Mouse (Mus musculus) C2C12 (cell line): ENCODE results near the gene Cryba4. TPM values are rescaled to one million over a fixed set of nuclear protein-coding genes. Genes with fewer than 3 reads are reported as not detected.

Source experiments
- H3K27me3 ChIP-seq: one replicate; pipeline ENCODE4 v1.6.1; 2011; ENCODE audit not compliant: control insufficient read depth, insufficient read depth, insufficient read length
- H3K36me3 ChIP-seq: one replicate; pipeline ENCODE4 v1.6.1; 2011; ENCODE audit not compliant: control insufficient read depth, insufficient read depth
- H3K4me3 ChIP-seq: one replicate; pipeline ENCODE4 v1.5.1; 2011; ENCODE audit warnings: mild to moderate bottlenecking, control low read depth; ENCODE audit not compliant: poor library complexity, insufficient read depth, severe bottlenecking
- H3K79me2 ChIP-seq: one replicate; pipeline ENCODE4 v1.6.1; 2011; ENCODE audit not compliant: control insufficient read depth, insufficient read depth
- H3K79me3 ChIP-seq: one replicate; pipeline ENCODE4 v1.6.1; 2011; ENCODE audit warnings: low read depth, control low read depth
- H3ac ChIP-seq: one replicate; pipeline ENCODE3; 2011; ENCODE audit warnings: low read depth; ENCODE audit not compliant: control insufficient read depth, insufficient read length
- CEBPB ChIP-seq: IDR thresholded peaks from one replicate; pipeline ENCODE4 v1.6.1; 2011; ENCODE audit warnings: low read depth, mild to moderate bottlenecking, control low read depth, moderate library complexity
- CTCF ChIP-seq: IDR thresholded peaks from one replicate; pipeline ENCODE4 v1.5.1; 2011; ENCODE audit not compliant: control insufficient read depth, insufficient read depth, insufficient read length
- FOSL1 ChIP-seq: IDR thresholded peaks from one replicate; pipeline ENCODE4 v1.8.0; 2011; ENCODE audit warnings: mild to moderate bottlenecking, low read length; ENCODE audit not compliant: poor library complexity, insufficient read depth, severe bottlenecking
- MAX ChIP-seq: IDR thresholded peaks from one replicate; pipeline ENCODE4 v1.6.1; 2011; ENCODE audit warnings: mild to moderate bottlenecking, control low read depth
- MYOD1 ChIP-seq: IDR thresholded peaks from one replicate; pipeline ENCODE4 v1.6.1; 2011; ENCODE audit warnings: low read depth; ENCODE audit not compliant: control insufficient read depth, insufficient read length
- MYOG ChIP-seq: IDR thresholded peaks from one replicate; pipeline ENCODE4 v1.6.1; 2011; ENCODE audit not compliant: control insufficient read depth, insufficient read length; ENCODE audit errors: extremely low read depth
- USF1 ChIP-seq: IDR thresholded peaks from one replicate; pipeline ENCODE4 v1.6.1; 2011; ENCODE audit warnings: low read depth, mild to moderate bottlenecking, control low read depth, moderate library complexity
- polyA plus RNA-seq: library from polyadenylated mRNA; unstranded; fragments of >200 nt; fragmentation: generic; extraction: Trizol; gene quantifications from one replicate; pipeline ENCODE4 v1.2.1, GENCODE M21; 2012; ENCODE audit warnings: missing spikeins

Cryba4 gene
- polyA plus RNA-seq, 1 experiment, result 1.9 TPM

GRCm38 (mm10) chr5:112236631-112237030 is 15.7 kb downstream of the Cryba4 start:
- Histone ChIP-seq H3K79me2 (no peaks in the 10 kb centered on the region), H3K27me3 (no peaks in the 10 kb centered on the region), H3K4me3 (no peak overlapping the region), H3K79me3 (no peaks in the 10 kb centered on the region), H3K36me3 (no peaks in the 10 kb centered on the region), H3ac (no peak overlapping the region)
- no peak for TF ChIP-seq FOSL1
- no peak for TF ChIP-seq MAX
- no peak for TF ChIP-seq USF1
- no peak for TF ChIP-seq MYOG
- no peak for TF ChIP-seq CEBPB

GRCm38 (mm10) chr5:112235806-112236205 is 16.5 kb downstream of the Cryba4 start:
- Histone ChIP-seq H3K4me3 (no peak overlapping the region), H3K36me3 (no peaks in the 10 kb centered on the region), H3K27me3 (peaks cover 3% of the 10 kb centered on the region), H3K79me2 (no peaks in the 10 kb centered on the region), H3ac (no peak overlapping the region), H3K79me3 (no peaks in the 10 kb centered on the region)
- TF ChIP-seq FOSL1 (no peak), USF1 (no peak), CTCF (no peak)

- no peaks in the 10 kb centered on the region for H3K79me3 ChIP-seq
- H3ac ChIP-seq, result no peak overlapping the region
- peaks cover 35% of the 10 kb centered on the region for H3K27me3 ChIP-seq
- no peaks in the 10 kb centered on the region for H3K79me2 ChIP-seq
- no peaks in the 10 kb centered on the region for H3K36me3 ChIP-seq
- H3K4me3 ChIP-seq, result no peak overlapping the region
- TF ChIP-seq MAX, result no peak
- TF ChIP-seq CEBPB, result no peak
- TF ChIP-seq CTCF, result no peak
- TF ChIP-seq USF1, result no peak
- TF ChIP-seq MYOD1, result no peak
- no peak for TF ChIP-seq FOSL1
- TF ChIP-seq MYOG, result no peak
Observed at GRCm38 (mm10) chr5:112228240-112229076, 23.9 kb downstream of the Cryba4 start.

GRCm38 (mm10) chr5:112227898-112228239 is 24.4 kb downstream of the Cryba4 start:
- Histone ChIP-seq H3ac (no peak overlapping the region), H3K79me2 (no peaks in the 10 kb centered on the region), H3K36me3 (no peaks in the 10 kb centered on the region), H3K79me3 (no peaks in the 10 kb centered on the region), H3K27me3 (peaks cover 35% of the 10 kb centered on the region), H3K4me3 (no peak overlapping the region)
- TF ChIP-seq MYOG (no peak), FOSL1 (no peak), USF1 (no peak), CTCF (no peak), CEBPB (no peak), MAX (no peak), MYOD1 (no peak)

- Histone ChIP-seq H3K4me3 (no peak overlapping the region), H3K79me2 (no peaks in the 10 kb centered on the region), H3ac (no peak overlapping the region), H3K27me3 (peaks cover 35% of the 10 kb centered on the region), H3K36me3 (no peaks in the 10 kb centered on the region), H3K79me3 (no peaks in the 10 kb centered on the region)
- TF ChIP-seq USF1 (peak; percentile 11), MYOG (no peak), CEBPB (no peak), FOSL1 (no peak)
Observed at GRCm38 (mm10) chr5:112227354-112227753, 25.0 kb downstream of the Cryba4 start.

GRCm38 (mm10) chr5:112225591-112225990 is 26.7 kb downstream of the Cryba4 start:
- TF ChIP-seq CEBPB (no peak), CTCF (no peak), USF1 (no peak), MAX (no peak), FOSL1 (no peak), MYOG (no peak), MYOD1 (no peak)
- Histone ChIP-seq H3K79me2 (no peaks in the 10 kb centered on the region), H3ac (no peak overlapping the region), H3K4me3 (no peak overlapping the region), H3K36me3 (no peaks in the 10 kb centered on the region), H3K27me3 (peaks cover 32% of the 10 kb centered on the region), H3K79me3 (no peaks in the 10 kb centered on the region)
